Mouse (Mus musculus): ENCODE measurements around the gene Sap30bp. TPM values are rescaled to one million over a fixed set of nuclear protein-coding genes. Genes with fewer than 3 reads are reported as not detected.

The Sap30bp gene
- total RNA-seq (2014; rRNA removed; ENCODE audit: low replicate concordance) (11.7 and 17.9 TPM in 2 replicates), polyA plus RNA-seq (2015; fragmentation: Nextera tagmentation; extraction: Ambion mirVana) (19.0 and 19.6 TPM in 2 replicates)

GRCm38 (mm10) chr11:115933108-115933746 is at the start of gene Sap30bp, which contains the start of gene Recql5:
Gene Sap30bp (plus strand): TSS chr11:115933282.
Gene Recql5 (minus strand): TSS chr11:115933477.
- Histone ChIP-seq H3K9me3 (replicated peaks; ENCODE audit: control insufficient read depth, low read length) (no peaks in the 10 kb centered on the region), H3K4me1 (ENCODE audit: control insufficient read depth, insufficient read depth) (peaks cover 17% of the 10 kb centered on the region), H3K9ac (replicated peaks; ENCODE audit: low read depth, low read length) (peak within 1 kb of the TSS; percentile 83), H3K36me3 (replicated peaks; ENCODE audit: control insufficient read depth, insufficient read depth, low read length) (peaks cover 21% of the 10 kb centered on the region), H3K27ac (ENCODE audit: low read depth) (peak within 1 kb of the TSS; percentile 59), H3K4me2 (ENCODE audit: low read depth, low read length) (peak within 1 kb of the TSS; percentile 89), H3K27me3 (ENCODE audit: control insufficient read depth, insufficient read depth, low read length) (no peaks in the 10 kb centered on the region), H3K4me3 (ENCODE audit: low read depth, low read length) (peak within 1 kb of the TSS; percentile 89)
- TF ChIP-seq CTCF (IDR thresholded peaks at IDR 0.05; ENCODE audit: low read depth): no peak
- no peak for TF ChIP-seq EP300 (IDR thresholded peaks at IDR 0.05; ENCODE audit: low read depth)
- WGBS: under 1% methylated on average over 28 of the region's 28 CpGs
- DNase-seq (ENCODE audit: low spot score) (peak; percentile 98), ATAC-seq (ENCODE audit: insufficient read depth, low read depth) (peak; percentile 100)

- Histone ChIP-seq H3K4me1 (ENCODE audit: control insufficient read depth, insufficient read depth) (0 out of 2 replicates have a peak, but pooled peaks cover 4% of the 10 kb centered on the region), H3K36me3 (replicated peaks; ENCODE audit: control insufficient read depth, insufficient read depth, low read length) (no peaks in the 10 kb centered on the region), H3K9ac (replicated peaks; ENCODE audit: low read depth, low read length) (no peak overlapping the region), H3K4me2 (ENCODE audit: low read depth, low read length) (no peak overlapping the region), H3K27me3 (ENCODE audit: control insufficient read depth, insufficient read depth, low read length) (peaks cover 11% of the 10 kb centered on the region; the same call in 1 of the 2 replicates), H3K27ac (ENCODE audit: low read depth) (no peak overlapping the region), H3K9me3 (replicated peaks; ENCODE audit: control insufficient read depth, low read length) (no peaks in the 10 kb centered on the region), H3K4me3 (ENCODE audit: low read depth, low read length) (no peak overlapping the region)
- no peak for ATAC-seq (ENCODE audit: insufficient read depth, low read depth)
- WGBS: 90% methylated on average over 3 of the region's 3 CpGs
- DNase-seq (ENCODE audit: low spot score): no peak
- TF ChIP-seq CTCF (IDR thresholded peaks at IDR 0.05; ENCODE audit: low read depth): no peak
Measured at GRCm38 (mm10) chr11:115884361-115884760, 48.7 kb upstream of the Sap30bp start.

- DNase-seq (ENCODE audit: low spot score) (no peak), ATAC-seq (ENCODE audit: insufficient read depth, low read depth) (no peak)
- no peak overlapping the region for H3K9ac ChIP-seq (replicated peaks; ENCODE audit: low read depth, low read length)
- WGBS: 67% methylated on average over 11 of the region's 11 CpGs
- H3K4me2 ChIP-seq (ENCODE audit: low read depth, low read length): no peak overlapping the region
- no peaks in the 10 kb centered on the region for H3K36me3 ChIP-seq (replicated peaks; ENCODE audit: control insufficient read depth, insufficient read depth, low read length)
- 0 out of 2 replicates have a peak, but pooled peaks cover 4% of the 10 kb centered on the region for H3K4me1 ChIP-seq (ENCODE audit: control insufficient read depth, insufficient read depth)
- H3K27ac ChIP-seq (ENCODE audit: low read depth): no peak overlapping the region
- peaks cover 11% of the 10 kb centered on the region; the same call in 1 of the 2 replicates for H3K27me3 ChIP-seq (ENCODE audit: control insufficient read depth, insufficient read depth, low read length)
- no peaks in the 10 kb centered on the region for H3K9me3 ChIP-seq (replicated peaks; ENCODE audit: control insufficient read depth, low read length)
- no peak for TF ChIP-seq EP300 (IDR thresholded peaks at IDR 0.05; ENCODE audit: low read depth)
- H3K4me3 ChIP-seq (ENCODE audit: low read depth, low read length): no peak overlapping the region
Measured at GRCm38 (mm10) chr11:115885281-115885680, 47.8 kb upstream of the Sap30bp start.

- no peak overlapping the region for H3K27ac ChIP-seq (ENCODE audit: low read depth)
- 83% methylated on average over 11 of the region's 11 CpGs for WGBS
Measured at GRCm38 (mm10) chr11:115886446-115886845, 46.6 kb upstream of the Sap30bp start.

GRCm38 (mm10) chr11:115888020-115888419 is 45.1 kb upstream of the Sap30bp start:
- H3K27me3 ChIP-seq (ENCODE audit: control insufficient read depth, insufficient read depth, low read length): peaks cover 7% of the 10 kb centered on the region; the same call in 1 of the 2 replicates
- DNase-seq (ENCODE audit: low spot score): no peak
- no peak overlapping the region for H3K4me3 ChIP-seq (ENCODE audit: low read depth, low read length)
- no peak overlapping the region for H3K27ac ChIP-seq (ENCODE audit: low read depth)
- WGBS: 93% methylated on average over 5 of the region's 5 CpGs
- no peak overlapping the region for H3K9ac ChIP-seq (replicated peaks; ENCODE audit: low read depth, low read length)
- H3K9me3 ChIP-seq (replicated peaks; ENCODE audit: control insufficient read depth, low read length): no peaks in the 10 kb centered on the region
- 0 out of 2 replicates have a peak, but pooled peaks cover 4% of the 10 kb centered on the region for H3K4me1 ChIP-seq (ENCODE audit: control insufficient read depth, insufficient read depth)
- H3K4me2 ChIP-seq (ENCODE audit: low read depth, low read length): no peak overlapping the region
- H3K36me3 ChIP-seq (replicated peaks; ENCODE audit: control insufficient read depth, insufficient read depth, low read length): no peaks in the 10 kb centered on the region
- TF ChIP-seq CTCF (IDR thresholded peaks at IDR 0.05; ENCODE audit: low read depth) (no peak), EP300 (IDR thresholded peaks at IDR 0.05; ENCODE audit: low read depth) (no peak)
- no peak for ATAC-seq (ENCODE audit: insufficient read depth, low read depth)

More at GRCm38 (mm10) chr11:115886446-115886845, 46.6 kb upstream of the Sap30bp start:
- H3K4me1 ChIP-seq (ENCODE audit: control insufficient read depth, insufficient read depth): 0 out of 2 replicates have a peak, but pooled peaks cover 4% of the 10 kb centered on the region
- H3K9ac ChIP-seq (replicated peaks; ENCODE audit: low read depth, low read length): no peak overlapping the region
- peaks cover 11% of the 10 kb centered on the region; the same call in 1 of the 2 replicates for H3K27me3 ChIP-seq (ENCODE audit: control insufficient read depth, insufficient read depth, low read length)
- TF ChIP-seq CTCF (IDR thresholded peaks at IDR 0.05; ENCODE audit: low read depth) (no peak), EP300 (IDR thresholded peaks at IDR 0.05; ENCODE audit: low read depth) (no peak)
- no peak overlapping the region for H3K4me3 ChIP-seq (ENCODE audit: low read depth, low read length)
- no peak overlapping the region for H3K4me2 ChIP-seq (ENCODE audit: low read depth, low read length)
- DNase-seq (ENCODE audit: low spot score) (no peak), ATAC-seq (ENCODE audit: insufficient read depth, low read depth) (no peak)
- H3K36me3 ChIP-seq (replicated peaks; ENCODE audit: control insufficient read depth, insufficient read depth, low read length): no peaks in the 10 kb centered on the region
- no peaks in the 10 kb centered on the region for H3K9me3 ChIP-seq (replicated peaks; ENCODE audit: control insufficient read depth, low read length)

Data from heart, postnatal 0 days (tissue).